Mouse (Mus musculus): ENCODE results near the gene Epb41l2.

Gene Epb41l2

GRCm38 (mm10) chr10:25400076-25400475, 40.5 kb downstream of the Epb41l2 start:
- DNase-seq (ENCODE audit: low spot score in 2 of 2) = no peak

GRCm38 (mm10) chr10:25400646-25401045, 41.0 kb downstream of the Epb41l2 start:
- no peak for DNase-seq (ENCODE audit: low spot score in 2 of 2)

- DNase-seq (ENCODE audit: low spot score in 2 of 2) = no peak
These were observed 41.8 kb downstream of the Epb41l2 start for GRCm38 (mm10) chr10:25401356-25401755.

- no peak for DNase-seq (ENCODE audit: low spot score in 2 of 2)
These were observed 43.3 kb downstream of the Epb41l2 start for GRCm38 (mm10) chr10:25402886-25403285.

GRCm38 (mm10) chr10:25403813-25404701, 44.5 kb downstream of the Epb41l2 start:
- no peak for DNase-seq (ENCODE audit: low spot score in 2 of 2)

- no peak for DNase-seq (ENCODE audit: low spot score in 2 of 2)
These were observed 45.1 kb downstream of the Epb41l2 start for GRCm38 (mm10) chr10:25404702-25405098.

GRCm38 (mm10) chr10:25405551-25405950, 46.0 kb downstream of the Epb41l2 start:
- no peak for DNase-seq (ENCODE audit: low spot score in 2 of 2)

- no peak for DNase-seq (ENCODE audit: low spot score in 2 of 2)
These were observed 47.1 kb downstream of the Epb41l2 start for GRCm38 (mm10) chr10:25406695-25407094.

- no peak for DNase-seq (ENCODE audit: low spot score in 2 of 2)
These were observed 48.6 kb downstream of the Epb41l2 start for GRCm38 (mm10) chr10:25408136-25408650.

GRCm38 (mm10) chr10:25411836-25412373, 52.3 kb downstream of the Epb41l2 start:
- no peak for DNase-seq (ENCODE audit: low spot score in 2 of 2)

GRCm38 (mm10) chr10:25415188-25415717, 55.7 kb downstream of the Epb41l2 start:
- DNase-seq (ENCODE audit: low spot score in 2 of 2) = no peak

GRCm38 (mm10) chr10:25416696-25417095, 57.1 kb downstream of the Epb41l2 start:
- no peak for DNase-seq (ENCODE audit: low spot score in 2 of 2)

GRCm38 (mm10) chr10:25426058-25426457, 66.5 kb downstream of the Epb41l2 start:
- no peak for DNase-seq (ENCODE audit: low spot score in 2 of 2)

- DNase-seq (ENCODE audit: low spot score in 2 of 2) = no peak
These were observed 67.2 kb downstream of the Epb41l2 start for GRCm38 (mm10) chr10:25426814-25427213.

- DNase-seq (ENCODE audit: low spot score in 2 of 2) = no peak
These were observed 67.9 kb downstream of the Epb41l2 start for GRCm38 (mm10) chr10:25427523-25427922.

GRCm38 (mm10) chr10:25428658-25429057, 69.1 kb downstream of the Epb41l2 start:
- DNase-seq (ENCODE audit: low spot score in 2 of 2) = no peak

GRCm38 (mm10) chr10:25429346-25429745, 69.7 kb downstream of the Epb41l2 start:
- peak in 1 of 2 experiments; percentile 5 for DNase-seq (ENCODE audit: low spot score in 2 of 2)

GRCm38 (mm10) chr10:25430862-25431261, 71.3 kb downstream of the Epb41l2 start:
- DNase-seq (ENCODE audit: low spot score in 2 of 2) = peak in 1 of 2 experiments; percentile 4

GRCm38 (mm10) chr10:25432351-25432750, 72.8 kb downstream of the Epb41l2 start:
- DNase-seq (ENCODE audit: low spot score in 2 of 2) = peak in 1 of 2 experiments; percentile 9

GRCm38 (mm10) chr10:25432938-25433337, 73.3 kb downstream of the Epb41l2 start:
- peak in 1 of 2 experiments; percentile 7 for DNase-seq (ENCODE audit: low spot score in 2 of 2)

GRCm38 (mm10) chr10:25433524-25433923, 73.9 kb downstream of the Epb41l2 start:
- DNase-seq (ENCODE audit: low spot score in 2 of 2) = no peak

- DNase-seq (ENCODE audit: low spot score in 2 of 2) = peak in 1 of 2 experiments; percentile 7
These were observed 74.9 kb downstream of the Epb41l2 start for GRCm38 (mm10) chr10:25434358-25435044.
